Mouse (Mus musculus): ENCODE results near the gene Rgs3. TPM values are rescaled to one million over a fixed set of nuclear protein-coding genes. Genes with fewer than 3 reads are reported as not detected.

Rgs3 gene
- polyA plus RNA-seq, 2 experiments = 3.6 to 3.9 TPM

GRCm38 (mm10) chr4:62705749-62706148, 146.1 kb downstream of the Rgs3 start:
- ATAC-seq (ENCODE audit: insufficient read depth) (no peak), DNase-seq (ENCODE audit: low read depth in 3 of 3, low spot score in 3 of 3) (no peak)
- 26% methylated on average over 3 of the region's 3 CpGs for WGBS (ENCODE audit: insufficient replicate concordance)
- TF ChIP-seq EP300 (IDR thresholded peaks at IDR 0.05; ENCODE audit: low read depth) = no peak
- TF ChIP-seq CTCF (IDR thresholded peaks at IDR 0.05; ENCODE audit: low read depth) = no peak
- Histone ChIP-seq H3K27ac (no peak overlapping the region), H3K4me3 (ENCODE audit: insufficient read depth in 1 of 2, low read depth in 2 of 2, low read length in 2 of 2) (no peak overlapping the region), H3K4me1 (replicated peaks; ENCODE audit: control insufficient read depth in 2 of 2, insufficient read depth in 2 of 2, low read length in 1 of 2) (no peaks in the 10 kb centered on the region), H3K9ac (replicated peaks) (no peak overlapping the region), H3K36me3 (replicated peaks; ENCODE audit: control insufficient read depth, insufficient read depth, low read depth) (no peaks in the 10 kb centered on the region), H3K27me3 (ENCODE audit: control insufficient read depth, insufficient read depth, low read length) (no peaks in the 10 kb centered on the region), H3K9me3 (ENCODE audit: control insufficient read depth, low read length) (no peaks in the 10 kb centered on the region), H3K4me2 (ENCODE audit: low read depth) (no peak overlapping the region)

GRCm38 (mm10) chr4:62708084-62708483, 148.4 kb downstream of the Rgs3 start:
- DNase-seq (ENCODE audit: low read depth in 3 of 3, low spot score in 3 of 3) = no peak
- TF ChIP-seq CTCF (IDR thresholded peaks at IDR 0.05; ENCODE audit: low read depth) (no peak), EP300 (IDR thresholded peaks at IDR 0.05; ENCODE audit: low read depth) (no peak)
- H3K4me1 ChIP-seq (replicated peaks; ENCODE audit: control insufficient read depth in 2 of 2, insufficient read depth in 2 of 2, low read length in 1 of 2) = no peaks in the 10 kb centered on the region
- H3K27ac ChIP-seq = no peak overlapping the region
- no peak overlapping the region for H3K4me2 ChIP-seq (ENCODE audit: low read depth)
- WGBS (ENCODE audit: insufficient replicate concordance) = 60% methylated on average over 7 of the region's 7 CpGs
- H3K4me3 ChIP-seq (ENCODE audit: insufficient read depth in 1 of 2, low read depth in 2 of 2, low read length in 2 of 2) = no peak overlapping the region
- no peak for ATAC-seq (ENCODE audit: insufficient read depth)
- H3K9ac ChIP-seq (replicated peaks) = no peak overlapping the region
- no peaks in the 10 kb centered on the region for H3K9me3 ChIP-seq (ENCODE audit: control insufficient read depth, low read length)
- H3K27me3 ChIP-seq (ENCODE audit: control insufficient read depth, insufficient read depth, low read length) = no peaks in the 10 kb centered on the region
- no peaks in the 10 kb centered on the region for H3K36me3 ChIP-seq (replicated peaks; ENCODE audit: control insufficient read depth, insufficient read depth, low read depth)

- no peak for ATAC-seq (ENCODE audit: insufficient read depth)
- no peak overlapping the region for H3K4me3 ChIP-seq (ENCODE audit: insufficient read depth in 1 of 2, low read depth in 2 of 2, low read length in 2 of 2)
- TF ChIP-seq CTCF (IDR thresholded peaks at IDR 0.05; ENCODE audit: low read depth) (no peak), EP300 (IDR thresholded peaks at IDR 0.05; ENCODE audit: low read depth) (no peak)
These were observed 149.3 kb downstream of the Rgs3 start for GRCm38 (mm10) chr4:62708994-62709393.

GRCm38 (mm10) chr4:62709448-62709847, 149.8 kb downstream of the Rgs3 start:
- Histone ChIP-seq H3K27me3 (ENCODE audit: control insufficient read depth, insufficient read depth, low read length) (no peaks in the 10 kb centered on the region), H3K27ac (no peak overlapping the region), H3K4me2 (ENCODE audit: low read depth) (no peak overlapping the region), H3K9me3 (ENCODE audit: control insufficient read depth, low read length) (no peaks in the 10 kb centered on the region), H3K4me1 (replicated peaks; ENCODE audit: control insufficient read depth in 2 of 2, insufficient read depth in 2 of 2, low read length in 1 of 2) (no peaks in the 10 kb centered on the region), H3K9ac (replicated peaks) (no peak overlapping the region), H3K4me3 (ENCODE audit: insufficient read depth in 1 of 2, low read depth in 2 of 2, low read length in 2 of 2) (no peak overlapping the region), H3K36me3 (replicated peaks; ENCODE audit: control insufficient read depth, insufficient read depth, low read depth) (no peaks in the 10 kb centered on the region)
- TF ChIP-seq EP300 (IDR thresholded peaks at IDR 0.05; ENCODE audit: low read depth) (no peak), CTCF (IDR thresholded peaks at IDR 0.05; ENCODE audit: low read depth) (no peak)
- DNase-seq (ENCODE audit: low read depth in 3 of 3, low spot score in 3 of 3) (no peak), ATAC-seq (ENCODE audit: insufficient read depth) (no peak)
- 50% methylated on average over 5 of the region's 5 CpGs for WGBS (ENCODE audit: insufficient replicate concordance)

More at GRCm38 (mm10) chr4:62708994-62709393, 149.3 kb downstream of the Rgs3 start:
- H3K27me3 ChIP-seq (ENCODE audit: control insufficient read depth, insufficient read depth, low read length) = no peaks in the 10 kb centered on the region
- DNase-seq (ENCODE audit: low read depth in 3 of 3, low spot score in 3 of 3) = no peak
- H3K9me3 ChIP-seq (ENCODE audit: control insufficient read depth, low read length) = no peaks in the 10 kb centered on the region
- WGBS (ENCODE audit: insufficient replicate concordance) = 32% methylated on average over 1 of the region's 1 CpGs
- H3K4me1 ChIP-seq (replicated peaks; ENCODE audit: control insufficient read depth in 2 of 2, insufficient read depth in 2 of 2, low read length in 1 of 2) = no peaks in the 10 kb centered on the region
- H3K4me2 ChIP-seq (ENCODE audit: low read depth) = no peak overlapping the region
- H3K9ac ChIP-seq (replicated peaks) = no peak overlapping the region
- H3K27ac ChIP-seq = no peak overlapping the region
- no peaks in the 10 kb centered on the region for H3K36me3 ChIP-seq (replicated peaks; ENCODE audit: control insufficient read depth, insufficient read depth, low read depth)

- 53% methylated on average over 7 of the region's 7 CpGs for WGBS (ENCODE audit: insufficient replicate concordance)
- DNase-seq (ENCODE audit: low read depth in 3 of 3, low spot score in 3 of 3) (no peak), ATAC-seq (ENCODE audit: insufficient read depth) (no peak)
- Histone ChIP-seq H3K9ac (replicated peaks) (no peak overlapping the region), H3K9me3 (ENCODE audit: control insufficient read depth, low read length) (no peaks in the 10 kb centered on the region), H3K4me1 (replicated peaks; ENCODE audit: control insufficient read depth in 2 of 2, insufficient read depth in 2 of 2, low read length in 1 of 2) (no peaks in the 10 kb centered on the region), H3K36me3 (replicated peaks; ENCODE audit: control insufficient read depth, insufficient read depth, low read depth) (no peaks in the 10 kb centered on the region), H3K4me3 (ENCODE audit: insufficient read depth in 1 of 2, low read depth in 2 of 2, low read length in 2 of 2) (no peak overlapping the region), H3K4me2 (ENCODE audit: low read depth) (no peak overlapping the region), H3K27me3 (ENCODE audit: control insufficient read depth, insufficient read depth, low read length) (no peaks in the 10 kb centered on the region), H3K27ac (no peak overlapping the region)
- TF ChIP-seq EP300 (IDR thresholded peaks at IDR 0.05; ENCODE audit: low read depth) (no peak), CTCF (IDR thresholded peaks at IDR 0.05; ENCODE audit: low read depth) (no peak)
These were observed 151.5 kb downstream of the Rgs3 start for GRCm38 (mm10) chr4:62711159-62711558.
